Mouse (Mus musculus) right cerebral cortex, adult 18-20 months (tissue): Measurements from ENCODE around the gene Gm17657.
A peak's percentile ranks its signal among the peaks of the same experiment; 100 is the strongest.
"Not testable (repeated sequence)": the region's sequence is repeated elsewhere in the genome, so short reads cannot be mapped to it uniquely, and the experiment has no call there.

Experiments used
- DNase-seq: peaks from one replicate; pipeline ENCODE4 v3.0.0; 2022; ENCODE audit warnings: mixed read lengths

Gm17657 gene

DNA sequence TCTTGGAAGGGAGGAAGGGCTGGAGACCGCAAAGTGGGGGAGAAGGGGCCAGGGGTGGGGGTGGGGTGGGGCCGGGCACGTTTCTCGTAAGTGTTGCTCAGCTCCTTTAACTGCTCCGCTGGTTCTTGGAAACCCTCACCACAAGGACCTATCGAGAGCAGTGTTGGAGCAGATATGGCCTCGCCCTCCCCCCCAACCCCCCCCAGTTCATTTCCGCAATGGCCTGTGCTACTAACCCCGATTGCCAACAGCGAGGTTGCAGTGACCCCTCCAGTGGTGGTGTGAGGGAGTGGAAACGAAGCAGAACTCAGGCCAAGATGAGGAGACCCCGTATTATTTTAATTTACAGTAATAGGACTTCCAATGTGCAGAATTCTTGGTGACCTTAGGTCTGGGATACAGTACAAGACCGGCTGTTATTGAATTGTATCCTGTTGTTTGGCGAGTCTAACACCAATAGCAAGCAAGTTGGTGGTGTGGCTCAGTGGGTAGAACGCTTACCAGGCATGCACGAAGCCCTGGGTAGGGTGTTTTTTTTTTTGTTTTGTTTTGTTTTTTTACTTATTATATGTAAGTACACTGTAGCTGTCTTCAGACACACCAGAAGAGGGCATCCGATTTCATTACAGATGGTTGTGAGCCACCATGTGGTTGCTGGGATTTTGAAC lies 48.5 kb downstream of the Gm17657 start:
- no peak for DNase-seq

- DNase-seq: no peak
These were observed 49.1 kb downstream of the Gm17657 start for GRCm38 (mm10) chr17:29500243-29500740.

DNA sequence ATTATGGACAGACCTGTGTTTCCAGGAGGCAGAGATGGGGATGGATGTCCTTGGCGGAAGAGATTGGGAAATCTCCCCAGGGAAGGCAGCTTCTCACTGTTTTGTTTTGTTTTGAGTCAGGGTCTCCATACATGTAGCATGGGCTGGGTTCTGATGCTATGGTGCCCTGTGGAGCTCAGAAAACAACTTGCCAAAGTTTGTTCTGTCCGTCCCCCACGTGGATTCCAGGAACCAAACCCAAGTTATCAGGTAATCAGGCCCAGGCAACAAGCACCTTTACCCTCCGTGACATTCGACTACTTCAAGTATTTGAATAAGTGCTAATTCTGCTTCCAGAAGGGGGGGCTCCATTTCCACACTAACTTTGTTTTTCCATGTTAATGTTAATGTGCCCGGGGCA lies 49.9 kb downstream of the Gm17657 start:
- no peak for DNase-seq

DNA sequence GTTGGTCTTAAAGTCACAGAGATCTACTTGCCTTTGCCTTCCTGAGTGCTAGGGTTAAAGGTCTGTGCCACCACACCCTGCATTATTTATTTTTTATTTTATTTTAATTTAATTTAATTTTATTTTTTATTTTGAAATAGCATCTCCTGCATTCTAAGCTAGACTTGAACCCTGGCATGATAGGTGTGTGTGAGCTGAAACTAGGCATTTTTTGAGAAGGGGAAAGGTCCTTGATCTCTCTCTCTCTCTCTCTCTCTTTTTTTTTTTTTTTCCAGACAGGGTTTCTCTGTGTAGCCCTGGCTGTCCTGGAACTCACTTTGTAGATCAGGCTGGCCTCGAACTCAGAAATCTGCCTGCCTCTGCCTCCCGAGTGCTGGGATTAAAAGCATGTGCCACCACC lies 50.5 kb downstream of the Gm17657 start:
- not testable (repeated sequence) for DNase-seq

- DNase-seq: no peak
These were observed 51.4 kb downstream of the Gm17657 start for GRCm38 (mm10) chr17:29498028-29498427.

DNA sequence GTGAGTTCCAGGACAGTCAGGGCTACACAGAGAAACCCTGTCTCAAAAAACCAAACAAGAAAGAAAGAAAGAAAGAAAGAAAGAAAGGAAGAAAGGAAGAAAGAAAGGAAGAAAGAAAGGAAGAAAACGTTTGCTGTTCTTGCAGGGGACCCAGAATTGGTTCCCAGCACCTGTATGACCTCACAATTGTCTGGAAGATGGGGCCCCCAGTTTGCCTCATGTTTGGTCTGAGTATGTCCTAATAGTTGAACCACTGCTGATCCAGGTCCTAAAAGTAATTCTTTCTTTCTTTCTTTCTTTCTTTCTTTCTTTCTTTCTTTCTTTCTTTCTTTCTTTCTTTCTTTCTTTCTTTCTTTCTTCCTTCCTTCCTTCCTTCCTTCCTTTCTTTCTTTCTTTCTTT lies 52.0 kb downstream of the Gm17657 start:
- DNase-seq: not testable (repeated sequence)

GRCm38 (mm10) chr17:29497071-29497354 lies 52.4 kb downstream of the Gm17657 start:
- no peak for DNase-seq

- no peak for DNase-seq
These were observed 53.0 kb downstream of the Gm17657 start for GRCm38 (mm10) chr17:29496211-29497070.

- DNase-seq: no peak
These were observed 54.7 kb downstream of the Gm17657 start for GRCm38 (mm10) chr17:29494732-29495076.

DNA sequence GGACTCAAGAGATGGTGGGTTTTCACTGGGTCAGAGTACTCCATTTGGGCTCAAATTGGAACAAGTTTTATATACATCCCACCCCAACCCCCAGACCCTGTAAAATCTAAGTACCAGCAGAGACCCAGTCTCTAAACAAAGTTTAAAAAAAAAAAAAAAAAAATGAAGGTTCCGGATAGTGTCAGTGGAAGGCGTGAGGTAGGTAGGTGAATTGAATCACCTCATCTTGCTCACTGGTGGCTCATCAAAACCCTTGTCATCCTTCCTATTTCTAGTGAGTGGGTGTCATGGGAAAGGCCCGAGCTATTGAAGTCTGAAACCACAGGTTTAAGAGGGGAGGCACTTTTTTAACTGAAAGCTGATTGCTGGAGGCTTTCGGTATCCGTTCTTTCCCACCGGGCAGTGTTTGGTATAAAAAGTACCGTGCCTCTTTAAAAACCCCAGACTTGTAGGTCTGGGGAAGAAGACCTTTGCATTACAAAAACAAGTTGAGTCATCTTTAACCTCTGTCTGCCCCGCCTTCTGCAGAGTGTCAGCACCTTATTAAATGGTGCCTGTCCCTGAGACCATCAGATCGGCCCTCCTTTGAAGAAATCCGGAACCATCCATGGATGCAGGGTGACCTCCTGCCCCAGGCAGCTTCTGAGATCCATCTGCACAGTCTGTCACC lies 55.2 kb downstream of the Gm17657 start:
- no peak for DNase-seq

- no peak for DNase-seq
These were observed 55.9 kb downstream of the Gm17657 start for GRCm38 (mm10) chr17:29493461-29493980.

GRCm38 (mm10) chr17:29492269-29493191 lies 56.9 kb downstream of the Gm17657 start:
- peak; percentile 31 for DNase-seq

- no peak for DNase-seq
These were observed 57.7 kb downstream of the Gm17657 start for GRCm38 (mm10) chr17:29491591-29492268.

DNA sequence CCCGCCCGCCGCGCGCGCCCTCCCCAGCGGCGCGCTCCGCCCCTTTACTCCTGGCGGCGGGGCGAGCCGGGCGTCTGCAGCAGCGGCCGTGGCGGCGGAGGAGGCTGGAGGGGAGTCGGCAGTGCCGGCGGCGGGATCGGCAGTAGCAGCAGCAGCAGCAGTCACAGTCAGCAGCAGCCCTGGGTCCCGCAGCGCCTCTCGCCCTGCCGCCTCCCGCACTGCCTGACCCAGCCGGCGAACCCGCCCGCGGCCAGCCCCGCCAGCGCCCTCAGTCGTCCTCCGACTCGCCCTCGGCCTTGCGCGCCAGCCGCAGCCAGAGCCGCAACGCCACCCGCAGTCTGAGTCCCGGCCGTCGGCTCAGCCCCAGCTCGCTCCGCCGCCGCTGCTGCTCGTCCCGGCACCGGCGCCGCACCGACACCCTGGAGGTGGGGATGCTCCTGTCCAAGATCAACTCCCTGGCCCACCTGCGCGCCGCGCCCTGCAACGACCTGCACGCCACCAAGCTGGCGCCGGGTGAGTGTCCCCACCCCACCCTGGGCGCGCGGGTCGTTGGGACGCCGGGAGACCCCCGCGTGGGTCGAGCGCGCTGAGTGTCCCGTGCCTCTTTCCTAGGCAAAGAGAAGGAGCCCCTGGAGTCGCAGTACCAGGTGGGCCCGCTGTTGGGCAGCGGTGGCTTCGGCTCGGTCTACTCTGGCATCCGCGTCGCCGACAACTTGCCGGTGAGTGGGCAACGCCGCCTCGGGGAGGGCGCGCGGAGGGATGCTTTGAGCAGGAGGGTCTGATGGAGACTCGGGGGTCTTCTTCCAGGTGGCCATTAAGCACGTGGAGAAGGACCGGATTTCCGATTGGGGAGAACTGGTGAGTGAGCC lies 58.5 kb downstream of the Gm17657 start, which contains the start of gene Pim1:
Gene Pim1 (plus strand): TSS at position 41 of the 869 bp plus-strand sequence.
- DNase-seq: no peak

- peak; percentile 97 for DNase-seq
These were observed 59.3 kb downstream of the Gm17657 start for GRCm38 (mm10) chr17:29489971-29490712.

GRCm38 (mm10) chr17:29488978-29489970 lies 60.2 kb downstream of the Gm17657 start:
- DNase-seq: no peak

GRCm38 (mm10) chr17:29488257-29488977 lies 61.0 kb downstream of the Gm17657 start:
- DNase-seq: no peak
